Mouse (Mus musculus) spleen, embryonic (tissue): Measurements from ENCODE around the gene Gm10112.

Experiments
- CTCF ChIA-PET: fragments of 350-600 bp; sonication (Branson Sonifier 250); formaldehyde crosslinking; loops from one replicate; lab custom pipeline; 2022; lab: Charles Lee

Gene Gm10112

GRCm38 (mm10) chrX:111168040-111168439, at the start of gene Gm10112:
Gene Gm10112 (plus strand): TSS chrX:111168340.
- CTCF ChIA-PET, result no interaction called here

GRCm38 (mm10) chrX:111189574-111189973, 21.4 kb downstream of the Gm10112 start:
- CTCF ChIA-PET, result no interaction called here

GRCm38 (mm10) chrX:111196376-111196775, 28.2 kb downstream of the Gm10112 start:
- CTCF ChIA-PET, result no interaction called here

GRCm38 (mm10) chrX:111210225-111210624, 42.1 kb downstream of the Gm10112 start:
- CTCF ChIA-PET, result interaction anchor here (0.6 kb wide), 1 partner anchor 1138 kb away, joined by 5 read pairs; no protein-coding TSS in a partner anchor
